Mouse (Mus musculus) lung, postnatal 0 days (tissue): Measurements from ENCODE around the gene Plxnc1.

Experiments used
- CTCF ChIP-seq: IDR thresholded peaks from 2 replicates; pipeline ENCODE4 v1.5.1; 2016; ENCODE audit warnings: antibody characterized with exemption, mild to moderate bottlenecking
- EP300 ChIP-seq: IDR thresholded peaks from 2 replicates; pipeline ENCODE4 v1.6.1; 2016; ENCODE audit warnings: antibody characterized with exemption, mild to moderate bottlenecking, control low read depth

DNA sequence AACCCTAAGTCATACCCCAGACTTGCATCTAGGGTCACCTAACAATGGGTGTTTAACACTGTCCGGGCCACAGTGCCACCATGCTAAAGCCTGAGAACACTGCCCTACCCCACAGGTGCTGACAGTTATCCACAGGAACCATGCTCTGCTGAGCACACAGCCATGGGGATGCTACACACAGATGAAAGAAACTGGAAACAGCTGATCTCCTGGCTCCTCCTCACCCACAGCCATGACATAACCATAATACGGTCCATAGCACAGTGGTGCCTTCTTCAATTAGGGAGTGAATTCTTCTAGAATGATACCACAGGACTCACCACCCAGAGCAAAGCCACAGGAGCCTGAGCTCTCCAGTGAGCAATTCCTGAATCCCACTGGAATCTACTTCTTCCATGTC is 118.7 kb downstream of the Plxnc1 start:
- TF ChIP-seq CTCF (no peak), EP300 (no peak)
